Mouse (Mus musculus) heart, embryonic 12.5 days (tissue): ENCODE data around the gene Efcab7. TPM values are rescaled to one million over a fixed set of nuclear protein-coding genes. Genes with fewer than 3 reads are reported as not detected.

Experiments
- ATAC-seq: fragments of 200-750 bp; cut with Nextera tagmentation; 2 replicates; pipeline ENCODE4 v1.8.0; 2017; ENCODE audit warnings: moderate TSS enrichment, moderate library complexity; ENCODE audit not compliant: insufficient number of reproducible peaks, low FRiP score
- H3K27ac ChIP-seq: fragments of 300-500 bp; sonication (generic); 2 replicates; pipeline ENCODE4 v1.5.1; 2016; ENCODE audit warnings: mild to moderate bottlenecking, moderate library complexity; ENCODE audit not compliant: poor library complexity, severe bottlenecking
- H3K27me3 ChIP-seq: fragments of 300-500 bp; sonication (generic); replicated peaks from 2 replicates; pipeline ENCODE4 v1.6.1; 2016; ENCODE audit warnings: mild to moderate bottlenecking, moderate library complexity
- H3K36me3 ChIP-seq: fragments of 300-500 bp; sonication (generic); 2 replicates; pipeline ENCODE4 v1.6.1; 2016; ENCODE audit warnings: mild to moderate bottlenecking, moderate library complexity
- H3K4me1 ChIP-seq: fragments of 300-500 bp; sonication (generic); replicated peaks from 2 replicates; pipeline ENCODE4 v1.6.1; 2016; ENCODE audit warnings: mild to moderate bottlenecking
- H3K4me2 ChIP-seq: fragments of 300-500 bp; sonication (generic); 2 replicates; pipeline ENCODE4 v1.6.1; 2016; ENCODE audit warnings: mild to moderate bottlenecking, moderate library complexity
- H3K4me3 ChIP-seq: fragments of 300-500 bp; sonication (generic); 2 replicates; pipeline ENCODE4 v1.5.1; 2016; ENCODE audit warnings: mild to moderate bottlenecking
- H3K9ac ChIP-seq: fragments of 300-500 bp; sonication (generic); 2 replicates; pipeline ENCODE4 v1.6.1; 2016; ENCODE audit warnings: mild to moderate bottlenecking, moderate library complexity
- H3K9me3 ChIP-seq: fragments of 300-500 bp; sonication (generic); replicated peaks from 2 replicates; pipeline ENCODE4 v1.6.1; 2016; ENCODE audit warnings: mild to moderate bottlenecking, moderate library complexity
- WGBS: fragments of 180-500 bp; shearing (Covaris S2); methylation state at CpG from one replicate; pipeline ENCODE4 v1.1.7; 2016; 5-methylcytosine and 5-hydroxymethylcytosine counted together
- polyA plus RNA-seq: library from polyadenylated mRNA; unstranded; fragments of >200 nt; fragmentation: Nextera tagmentation; extraction: Ambion mirVana; gene quantifications from 2 replicates; pipeline ENCODE4 v1.2.1, GENCODE M21; 2016

The Efcab7 gene
- polyA plus RNA-seq, 1 experiment from 2014 or later = 10.4 TPM

- H3K9ac ChIP-seq = no peak overlapping the region
- no peak overlapping the region for H3K27ac ChIP-seq
- peaks cover 8% of the 10 kb centered on the region for H3K36me3 ChIP-seq
- H3K27me3 ChIP-seq = no peaks in the 10 kb centered on the region
- 85% methylated on average over 2 of the region's 2 CpGs for WGBS
- no peak overlapping the region for H3K4me2 ChIP-seq
- H3K4me3 ChIP-seq = no peak overlapping the region
- ATAC-seq = no peak
- H3K9me3 ChIP-seq = no peaks in the 10 kb centered on the region
- peaks cover 19% of the 10 kb centered on the region for H3K4me1 ChIP-seq
Observed at GRCm38 (mm10) chr4:99946516-99946915, 117.5 kb downstream of the Efcab7 start.

- Histone ChIP-seq H3K9me3 (no peaks in the 10 kb centered on the region), H3K9ac (no peak overlapping the region), H3K4me3 (no peak overlapping the region), H3K27ac (no peak overlapping the region), H3K4me2 (no peak overlapping the region), H3K4me1 (peaks cover 13% of the 10 kb centered on the region), H3K36me3 (peaks cover 12% of the 10 kb centered on the region), H3K27me3 (no peaks in the 10 kb centered on the region)
- ATAC-seq = no peak
- WGBS = 69% methylated on average over 1 of the region's 1 CpGs
Observed at GRCm38 (mm10) chr4:99947192-99947591, 118.2 kb downstream of the Efcab7 start.

- no peak overlapping the region for H3K27ac ChIP-seq
- H3K4me1 ChIP-seq = 0 out of 2 replicates have a peak, but pooled peaks cover 8% of the 10 kb centered on the region
- ATAC-seq = no peak
- no peak overlapping the region for H3K4me2 ChIP-seq
- 79% methylated on average over 1 of the region's 1 CpGs for WGBS
- no peaks in the 10 kb centered on the region for H3K27me3 ChIP-seq
- H3K4me3 ChIP-seq = no peak overlapping the region
- H3K9ac ChIP-seq = no peak overlapping the region
- peaks cover 12% of the 10 kb centered on the region for H3K36me3 ChIP-seq
- no peaks in the 10 kb centered on the region for H3K9me3 ChIP-seq
Observed at GRCm38 (mm10) chr4:99947896-99948295, 118.9 kb downstream of the Efcab7 start.

- no peak for ATAC-seq
Observed at GRCm38 (mm10) chr4:99953904-99954303, 124.9 kb downstream of the Efcab7 start.

GRCm38 (mm10) chr4:99955396-99955795 lies 126.4 kb downstream of the Efcab7 start:
- Histone ChIP-seq H3K9me3 (no peaks in the 10 kb centered on the region), H3K27me3 (no peaks in the 10 kb centered on the region), H3K36me3 (peaks cover 6% of the 10 kb centered on the region; the same call in 1 of the 2 replicates), H3K9ac (no peak overlapping the region), H3K4me1 (peaks cover 31% of the 10 kb centered on the region), H3K4me3 (no peak overlapping the region), H3K27ac (no peak overlapping the region), H3K4me2 (no peak overlapping the region)
- 81% methylated on average over 10 of the region's 10 CpGs for WGBS
- no peak for ATAC-seq

More at GRCm38 (mm10) chr4:99953904-99954303, 124.9 kb downstream of the Efcab7 start:
- no peak overlapping the region for H3K9ac ChIP-seq
- H3K9me3 ChIP-seq = no peaks in the 10 kb centered on the region
- H3K4me1 ChIP-seq = peaks cover 22% of the 10 kb centered on the region
- H3K4me2 ChIP-seq = no peak overlapping the region
- WGBS = 89% methylated on average over 2 of the region's 2 CpGs
- no peaks in the 10 kb centered on the region for H3K27me3 ChIP-seq
- no peak overlapping the region for H3K4me3 ChIP-seq
- H3K36me3 ChIP-seq = peaks cover 6% of the 10 kb centered on the region; the same call in 1 of the 2 replicates
- H3K27ac ChIP-seq = no peak overlapping the region

GRCm38 (mm10) chr4:99957186-99957585 lies 128.2 kb downstream of the Efcab7 start:
- H3K9me3 ChIP-seq = no peaks in the 10 kb centered on the region
- H3K27ac ChIP-seq = no peak overlapping the region
- H3K4me3 ChIP-seq = no peak overlapping the region
- peaks cover 31% of the 10 kb centered on the region for H3K4me1 ChIP-seq
- whole genome bisulfite sequencing = 88% methylated on average over 4 of the region's 4 CpGs
- no peak overlapping the region for H3K4me2 ChIP-seq
- no peak for ATAC-seq
- no peaks in the 10 kb centered on the region for H3K27me3 ChIP-seq
- 0 out of 2 replicates have a peak, but pooled peaks cover 4% of the 10 kb centered on the region for H3K36me3 ChIP-seq
- H3K9ac ChIP-seq = no peak overlapping the region

GRCm38 (mm10) chr4:99958084-99958815 lies 129.3 kb downstream of the Efcab7 start:
- Histone ChIP-seq H3K9ac (no peak overlapping the region), H3K4me2 (no peak overlapping the region), H3K4me1 (peaks cover 39% of the 10 kb centered on the region), H3K9me3 (no peaks in the 10 kb centered on the region), H3K27me3 (no peaks in the 10 kb centered on the region), H3K36me3 (peaks cover 9% of the 10 kb centered on the region; the same call in 1 of the 2 replicates), H3K27ac (no peak overlapping the region; the same call in 1 of the 2 replicates), H3K4me3 (no peak overlapping the region)
- ATAC-seq = no peak
- 56% methylated on average over 7 of the region's 7 CpGs for WGBS

GRCm38 (mm10) chr4:99959308-99959707 lies 130.3 kb downstream of the Efcab7 start:
- Histone ChIP-seq H3K4me3 (no peak overlapping the region), H3K36me3 (peaks cover 20% of the 10 kb centered on the region), H3K9me3 (no peaks in the 10 kb centered on the region), H3K4me2 (no peak overlapping the region), H3K27ac (no peak overlapping the region), H3K27me3 (no peaks in the 10 kb centered on the region), H3K9ac (no peak overlapping the region), H3K4me1 (peaks cover 39% of the 10 kb centered on the region)
- 45% methylated on average over 3 of the region's 3 CpGs for WGBS
- ATAC-seq = no peak

Other genes starting within 250 kb of the Efcab7 start
- gene Foxd3, start 172.9 kb upstream of the Efcab7 start, polyA plus RNA-seq = not detected in 2 replicates
- 11.2 and 13.1 TPM in 2 replicates for gene Alg6, start 113.5 kb upstream of the Efcab7 start, polyA plus RNA-seq
- gene Pgm1, start 100.2 kb downstream of the Efcab7 start, polyA plus RNA-seq = 247 and 258 TPM in 2 replicates
- 42.6 and 43.0 TPM in 2 replicates for gene Itgb3bp, start 100.6 kb downstream of the Efcab7 start, polyA plus RNA-seq